Mouse (Mus musculus): ENCODE data around the gene Rita1.

DNA sequence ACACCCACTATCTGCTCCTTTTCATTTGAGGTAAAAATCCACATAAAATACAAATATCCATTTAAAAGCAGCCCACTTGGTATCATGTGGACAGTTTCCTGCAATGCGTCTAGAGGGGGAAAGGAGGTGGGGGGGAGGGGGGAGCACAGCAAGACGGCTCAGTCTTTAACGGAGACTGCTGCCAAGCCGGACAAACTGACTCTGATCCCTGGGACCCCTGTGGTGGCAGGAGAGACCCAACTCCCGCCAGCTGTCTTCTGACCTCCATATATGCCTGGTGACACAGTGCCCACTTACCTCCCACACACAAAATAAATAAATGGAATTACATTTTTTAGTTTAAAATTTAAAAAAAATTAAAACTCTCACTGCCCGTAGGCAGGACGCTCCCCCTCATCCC, 8.9 kb downstream of the Rita1 start:
- no peak for TF ChIP-seq CTCF (IDR thresholded peaks at IDR 0.05)
- no peak for TF ChIP-seq POLR2A (IDR thresholded peaks at IDR 0.05; ENCODE audit: insufficient read depth, low read depth, low read length)
- TF ChIP-seq EP300 (IDR thresholded peaks at IDR 0.05; ENCODE audit: insufficient read depth, low read depth, low read length): no peak

Data from heart, adult 2 months (tissue).